Mouse (Mus musculus) thymus, adult 2 months (tissue): ENCODE measurements around the gene Sugct. TPM values are rescaled to one million over a fixed set of nuclear protein-coding genes. Genes with fewer than 3 reads are reported as not detected.

Experiments
- DNase-seq: peaks from one replicate; pipeline ENCODE4 v3.0.0; 2021
- H3K27ac ChIP-seq: fragments of 200-500 bp; 2 replicates; pipeline ENCODE4 v1.5.1; 2012; ENCODE audit warnings: low read length, control low read depth; ENCODE audit not compliant: control insufficient read depth, insufficient read depth
- H3K27me3 ChIP-seq: fragments of 200-500 bp; 2 replicates; pipeline ENCODE4 v1.6.1; 2012; ENCODE audit warnings: mild to moderate bottlenecking, low read length, moderate library complexity, mixed read lengths; ENCODE audit not compliant: control insufficient read depth, insufficient read depth
- H3K36me3 ChIP-seq: fragments of 200-500 bp; 2 replicates; pipeline ENCODE4 v1.6.1; 2012; ENCODE audit warnings: mild to moderate bottlenecking, low read length, moderate library complexity; ENCODE audit not compliant: control insufficient read depth, insufficient read depth
- H3K4me1 ChIP-seq: fragments of 200-500 bp; replicated peaks from 2 replicates; pipeline ENCODE4 v1.6.1; 2012; ENCODE audit warnings: low read length; ENCODE audit not compliant: control insufficient read depth, insufficient read depth
- H3K4me3 ChIP-seq: fragments of 200-500 bp; 2 replicates; pipeline ENCODE4 v1.5.1; 2012; ENCODE audit warnings: mild to moderate bottlenecking, low read length, control low read depth, moderate library complexity; ENCODE audit not compliant: control insufficient read depth, insufficient read depth
- CTCF ChIP-seq: fragments of 200-500 bp; IDR thresholded peaks from 2 replicates; pipeline ENCODE4 v1.5.1; 2012; ENCODE audit warnings: mild to moderate bottlenecking, control low read depth, low read length, moderate library complexity, borderline replicate concordance; ENCODE audit not compliant: control insufficient read depth, poor library complexity, insufficient read depth; ENCODE audit errors: extremely low read depth
- POLR2A ChIP-seq: fragments of 200-500 bp; IDR thresholded peaks from 2 replicates; pipeline ENCODE4 v1.6.1; 2012; ENCODE audit warnings: mild to moderate bottlenecking, low read length, control low read depth, moderate library complexity; ENCODE audit not compliant: control insufficient read depth, poor library complexity, insufficient read depth; ENCODE audit errors: extremely low read depth
- WGBS: fragments of 180-500 bp; shearing (Covaris S2); methylation state at CpG from one replicate; pipeline ENCODE4 v1.1.7; 2018; 5-methylcytosine and 5-hydroxymethylcytosine counted together
- polyA plus RNA-seq: library from polyadenylated mRNA; depleted of rRNA; stranded (reverse); fragments of >200 nt; gene quantifications from 2 replicates; pipeline ENCODE4 v1.2.3, GENCODE M21; 2012

Sugct gene
- polyA plus RNA-seq, 1 experiment = 1.00 TPM

GRCm38 (mm10) chr13:17432139-17432916 lies 263.0 kb downstream of the Sugct start:
- peak; percentile 40 for DNase-seq
- H3K4me3 ChIP-seq = no peak overlapping the region
- H3K36me3 ChIP-seq = no peaks in the 10 kb centered on the region
- H3K27me3 ChIP-seq = no peaks in the 10 kb centered on the region
- peak overlapping the region; percentile 68; the same call in 1 of the 2 replicates for H3K27ac ChIP-seq
- peaks cover 9% of the 10 kb centered on the region for H3K4me1 ChIP-seq
- 39% methylated on average over 7 of the region's 7 CpGs for WGBS
- no peak for TF ChIP-seq POLR2A
- TF ChIP-seq CTCF = no peak

GRCm38 (mm10) chr13:17421875-17422274 lies 273.5 kb downstream of the Sugct start:
- TF ChIP-seq CTCF (no peak), POLR2A (no peak)
- Histone ChIP-seq H3K27ac (no peak overlapping the region), H3K36me3 (no peaks in the 10 kb centered on the region), H3K27me3 (no peaks in the 10 kb centered on the region), H3K4me1 (no peaks in the 10 kb centered on the region), H3K4me3 (no peak overlapping the region)
- 93% methylated on average over 6 of the region's 6 CpGs for WGBS
- DNase-seq = no peak

GRCm38 (mm10) chr13:17420557-17420956 lies 274.8 kb downstream of the Sugct start:
- Histone ChIP-seq H3K4me3 (no peak overlapping the region), H3K27me3 (no peaks in the 10 kb centered on the region), H3K27ac (no peak overlapping the region), H3K36me3 (no peaks in the 10 kb centered on the region), H3K4me1 (no peaks in the 10 kb centered on the region)
- 91% methylated on average over 1 of the region's 1 CpGs for WGBS
- TF ChIP-seq POLR2A (no peak), CTCF (no peak)
- no peak for DNase-seq

- Histone ChIP-seq H3K27ac (no peak overlapping the region), H3K4me1 (no peaks in the 10 kb centered on the region), H3K4me3 (no peak overlapping the region), H3K36me3 (no peaks in the 10 kb centered on the region), H3K27me3 (no peaks in the 10 kb centered on the region)
- 96% methylated on average over 8 of the region's 8 CpGs for WGBS
- TF ChIP-seq POLR2A = no peak
- no peak for TF ChIP-seq CTCF
- no peak for DNase-seq
Measured at GRCm38 (mm10) chr13:17342836-17343235, 352.5 kb downstream of the Sugct start.

- 51% methylated on average over 4 of the region's 4 CpGs for WGBS
- H3K4me1 ChIP-seq = no peaks in the 10 kb centered on the region
- H3K36me3 ChIP-seq = no peaks in the 10 kb centered on the region
- no peak overlapping the region for H3K4me3 ChIP-seq
- no peak for DNase-seq
- H3K27ac ChIP-seq = no peak overlapping the region
- TF ChIP-seq POLR2A (no peak), CTCF (no peak)
- H3K27me3 ChIP-seq = no peaks in the 10 kb centered on the region
Measured at GRCm38 (mm10) chr13:17335885-17336540, 359.3 kb downstream of the Sugct start.

- TF ChIP-seq POLR2A (no peak), CTCF (no peak)
- no peaks in the 10 kb centered on the region for H3K36me3 ChIP-seq
- H3K4me1 ChIP-seq = no peaks in the 10 kb centered on the region
- H3K27ac ChIP-seq = no peak overlapping the region
- H3K4me3 ChIP-seq = no peak overlapping the region
- no peak for DNase-seq
- WGBS = 96% methylated on average over 4 of the region's 4 CpGs
- no peaks in the 10 kb centered on the region for H3K27me3 ChIP-seq
Measured at GRCm38 (mm10) chr13:17326863-17327262, 368.5 kb downstream of the Sugct start.
